In genomic region chr1:164896211-164897145, GRCm38 (mm10) we compare ENCODE assay signal across 8 mouse cellular contexts. TPM values are rescaled to one million over a fixed set of nuclear protein-coding genes. Genes with fewer than 3 reads are reported as not detected.
DNase-seq lines count a peak whose midpoint lies in the region; ATAC-seq and TF ChIP-seq lines count a peak whose summit lies in the region.

No protein-coding gene starts in this region.

- H3K9ac ChIP-seq in forebrain, embryonic 11.5 days (ENCODE audit: low read length): no peak overlapping the region
- no peak overlapping the region for H3K9ac ChIP-seq in forebrain, embryonic 15.5 days (replicated peaks)
- no peak overlapping the region for H3K9ac ChIP-seq in stomach, postnatal 0 days (ENCODE audit: low read length)
- H3K9ac ChIP-seq in liver, embryonic 12.5 days: no peak overlapping the region

- H3K9me3 ChIP-seq in forebrain, embryonic 11.5 days (ENCODE audit: control insufficient read depth, low read length): no peaks in the 10 kb centered on the region
- H3K9me3 ChIP-seq in forebrain, embryonic 15.5 days: no peaks in the 10 kb centered on the region
- H3K9me3 ChIP-seq in hindbrain, embryonic 10.5 days: no peaks in the 10 kb centered on the region
- H3K9me3 ChIP-seq in stomach, postnatal 0 days (ENCODE audit: control insufficient read depth, low read length): no peaks in the 10 kb centered on the region
- no peaks in the 10 kb centered on the region for H3K9me3 ChIP-seq in liver, embryonic 12.5 days (replicated peaks)

- DNase-seq in forebrain, embryonic 11.5 days (ENCODE audit: low spot score): no peak
- DNase-seq in embryo, embryonic 11 days: peak; percentile 12
- no peak for DNase-seq in hindbrain, embryonic 10.5 days (ENCODE audit: low spot score)
- peak; percentile 60 for DNase-seq in lung, postnatal 10 days
- peak; percentile 16 for DNase-seq in stomach, postnatal 0 days (ENCODE audit: low spot score)

- no peak for TF ChIP-seq EP300 in stomach, postnatal 0 days (optimal IDR thresholded peaks at IDR 0.05)

- H3K27ac ChIP-seq in forebrain, embryonic 11.5 days (ENCODE audit: low read depth, low read length): peak overlapping the region; percentile 34; the same call in 1 of the 2 replicates
- H3K27ac ChIP-seq in forebrain, embryonic 15.5 days (replicated peaks): no peak overlapping the region
- peak overlapping the region; percentile 59; the same call in 1 of the 2 replicates for H3K27ac ChIP-seq in hindbrain, embryonic 10.5 days
- H3K27ac ChIP-seq in stomach, postnatal 0 days (replicated peaks): no peak overlapping the region
- H3K27ac ChIP-seq in liver, embryonic 12.5 days: no peak overlapping the region

- H3K4me3 ChIP-seq in forebrain, embryonic 11.5 days (ENCODE audit: low read depth, low read length): no peak overlapping the region
- no peak overlapping the region for H3K4me3 ChIP-seq in forebrain, embryonic 15.5 days
- H3K4me3 ChIP-seq in hindbrain, embryonic 10.5 days: no peak overlapping the region
- no peak overlapping the region for H3K4me3 ChIP-seq in stomach, postnatal 0 days (ENCODE audit: low read depth, low read length)
- H3K4me3 ChIP-seq in liver, embryonic 12.5 days: no peak overlapping the region

- no peak overlapping the region for H3K4me2 ChIP-seq in forebrain, embryonic 11.5 days (ENCODE audit: low read depth, low read length, severe bottlenecking)
- H3K4me2 ChIP-seq in forebrain, embryonic 15.5 days (replicated peaks): no peak overlapping the region
- H3K4me2 ChIP-seq in stomach, postnatal 0 days (replicated peaks; ENCODE audit: low read depth): no peak overlapping the region
- no peak overlapping the region for H3K4me2 ChIP-seq in liver, embryonic 12.5 days

- 63% methylated on average over 16 of the region's 16 CpGs for WGBS in forebrain, embryonic 11.5 days
- WGBS in forebrain, embryonic 15.5 days: 62% methylated on average over 16 of the region's 16 CpGs
- 62% methylated on average over 16 of the region's 16 CpGs for WGBS in hindbrain, embryonic 10.5 days
- 37% methylated on average over 16 of the region's 16 CpGs for WGBS in stomach, postnatal 0 days
- 31% methylated on average over 16 of the region's 16 CpGs for WGBS in liver, embryonic 12.5 days (ENCODE audit: insufficient replicate concordance)

- no peaks in the 10 kb centered on the region for H3K27me3 ChIP-seq in forebrain, embryonic 11.5 days (ENCODE audit: control insufficient read depth, insufficient read depth, low read length)
- no peaks in the 10 kb centered on the region for H3K27me3 ChIP-seq in forebrain, embryonic 15.5 days
- peaks cover 13% of the 10 kb centered on the region; the same call in 1 of the 2 replicates for H3K27me3 ChIP-seq in hindbrain, embryonic 10.5 days (ENCODE audit: insufficient read depth, poor library complexity, severe bottlenecking)
- H3K27me3 ChIP-seq in stomach, postnatal 0 days (ENCODE audit: control insufficient read depth, insufficient read depth, low read length): no peaks in the 10 kb centered on the region
- H3K27me3 ChIP-seq in liver, embryonic 12.5 days (replicated peaks): peaks cover 20% of the 10 kb centered on the region

- no peak for TF ChIP-seq CTCF in stomach, postnatal 0 days (IDR thresholded peaks at IDR 0.05; ENCODE audit: low read depth)

- no peaks in the 10 kb centered on the region for H3K36me3 ChIP-seq in forebrain, embryonic 11.5 days (ENCODE audit: control insufficient read depth, insufficient read depth, low read length)
- no peaks in the 10 kb centered on the region for H3K36me3 ChIP-seq in forebrain, embryonic 15.5 days
- H3K36me3 ChIP-seq in hindbrain, embryonic 10.5 days: no peaks in the 10 kb centered on the region
- H3K36me3 ChIP-seq in stomach, postnatal 0 days (ENCODE audit: control insufficient read depth, insufficient read depth, low read length): no peaks in the 10 kb centered on the region
- H3K36me3 ChIP-seq in liver, embryonic 12.5 days: no peaks in the 10 kb centered on the region

- no peak for ATAC-seq in forebrain, embryonic 11.5 days (replicated peaks; ENCODE audit: low FRiP score)
- no peak for ATAC-seq in forebrain, embryonic 15.5 days (replicated peaks)
- no peak; the same call in 1 of the 2 replicates for ATAC-seq in stomach, postnatal 0 days (ENCODE audit: low FRiP score, low TSS enrichment)
- ATAC-seq in erythroblast, adult 5-6 weeks (replicated peaks; ENCODE audit: low FRiP score, poor library complexity, severe bottlenecking): no peak
- no peak for ATAC-seq in liver, embryonic 12.5 days

- no peaks in the 10 kb centered on the region; the same call in 1 of the 2 replicates for H3K4me1 ChIP-seq in forebrain, embryonic 11.5 days (replicated peaks; ENCODE audit: control insufficient read depth, insufficient read depth, low read length)
- H3K4me1 ChIP-seq in forebrain, embryonic 15.5 days: peaks cover 9% of the 10 kb centered on the region; the same call in 1 of the 2 replicates
- H3K4me1 ChIP-seq in hindbrain, embryonic 10.5 days (replicated peaks): peaks cover 26% of the 10 kb centered on the region
- no peaks in the 10 kb centered on the region for H3K4me1 ChIP-seq in stomach, postnatal 0 days (replicated peaks; ENCODE audit: control insufficient read depth, insufficient read depth)
- peaks cover 17% of the 10 kb centered on the region; the same call in 1 of the 2 replicates for H3K4me1 ChIP-seq in liver, embryonic 12.5 days

RNA-seq across cellular contexts. Expression of gene Xcl1, which starts 38.8 kb away (rescaled TPM):
- not detected in 2 replicates for polyA plus RNA-seq in forebrain, embryonic 11.5 days (2014; fragmentation: Nextera tagmentation; extraction: Ambion mirVana)
- polyA plus RNA-seq in forebrain, embryonic 15.5 days (2015; fragmentation: Nextera tagmentation; extraction: Ambion mirVana): not detected in 2 replicates
- not detected in 2 replicates for polyA plus RNA-seq in hindbrain, embryonic 10.5 days (2016; fragmentation: Nextera tagmentation; extraction: Ambion mirVana)
- 0.33 TPM in 1 of 2 replicates, not detected in the other for polyA plus RNA-seq in stomach, postnatal 0 days (2015; fragmentation: Nextera tagmentation; extraction: Ambion mirVana)
- 5.2 TPM in 1 of 2 replicates, not detected in the other for total RNA-seq in erythroblast, adult 5-6 weeks (2015; ENCODE audit: low replicate concordance)
- 0.98 and 2.8 TPM in 2 replicates for total RNA-seq in erythroblast, adult 5-6 weeks (2017; ENCODE audit: low replicate concordance)
- polyA plus RNA-seq in liver, embryonic 12.5 days (2016; fragmentation: Nextera tagmentation; extraction: Ambion mirVana): not detected in 2 replicates

Comparison
In these comparisons a context has a peak if more than half of its experiments do, and no peak if none do; other contexts are left out.
1. H3K27ac ChIP-seq: peak in forebrain, embryonic 11.5 days (single experiment) and hindbrain, embryonic 10.5 days (single experiment); none in forebrain, embryonic 15.5 days (single experiment), stomach, postnatal 0 days (single experiment) and liver, embryonic 12.5 days (single experiment).
2. DNase-seq: peak in embryo, embryonic 11 days (single experiment), lung, postnatal 10 days (single experiment) and stomach, postnatal 0 days (single experiment); none in forebrain, embryonic 11.5 days (single experiment) and hindbrain, embryonic 10.5 days (single experiment).